Mouse (Mus musculus) MEL (cell line): ENCODE measurements around the gene Tmem184b.

Experiments used
- CTCF ChIP-seq, 3 experiments: IDR thresholded peaks in 2 of 3; conservative IDR thresholded peaks in 1 of 3; 2 replicates each; pipeline ENCODE4 v1.5.1; 2011 to 2012; ENCODE audit warnings: low read length in 3 of 3, low read depth in 2 of 3, mild to moderate bottlenecking in 2 of 3, improper control_type of control experiment in 1 of 3, inconsistent platforms in 1 of 3, mixed read lengths in 1 of 3, moderate library complexity in 1 of 3; ENCODE audit not compliant: control insufficient read depth in 1 of 3, insufficient read depth in 1 of 3, poor library complexity in 1 of 3, severe bottlenecking in 1 of 3
- E2F4 ChIP-seq: IDR thresholded peaks from 2 replicates; pipeline ENCODE4 v1.6.1; 2011; ENCODE audit warnings: low read depth, low read length, improper control_type of control experiment, borderline replicate concordance
- GATA1 ChIP-seq: IDR thresholded peaks from 2 replicates; pipeline ENCODE4 v1.6.1; 2011; ENCODE audit warnings: low read depth, low read length, improper control_type of control experiment
- HCFC1 ChIP-seq: IDR thresholded peaks from 2 replicates; pipeline ENCODE4 v1.6.1; 2012; ENCODE audit warnings: low read depth, mild to moderate bottlenecking, inconsistent platforms, low read length, improper control_type of control experiment, moderate library complexity
- MAFK ChIP-seq: IDR thresholded peaks from 2 replicates; pipeline ENCODE4 v1.6.1; 2011; ENCODE audit warnings: low read depth, mild to moderate bottlenecking, low read length, improper control_type of control experiment, borderline replicate concordance
- TAL1 ChIP-seq: IDR thresholded peaks from 2 replicates; pipeline ENCODE4 v1.6.1; 2012; ENCODE audit warnings: mild to moderate bottlenecking, inconsistent platforms, low read length, moderate library complexity, mixed read lengths
- USF1 ChIP-seq: IDR thresholded peaks from 2 replicates; pipeline ENCODE4 v1.6.1; 2014; ENCODE audit warnings: low read depth, mild to moderate bottlenecking, inconsistent platforms, low read length, improper control_type of control experiment, moderate library complexity
- ZC3H11A ChIP-seq: IDR thresholded peaks from 2 replicates; pipeline ENCODE4 v1.6.1; 2012; ENCODE audit warnings: low read depth, mild to moderate bottlenecking, inconsistent platforms, low read length, improper control_type of control experiment
- ZNF384 ChIP-seq: IDR thresholded peaks from 2 replicates; pipeline ENCODE4 v1.6.1; 2012; ENCODE audit warnings: low read depth, mild to moderate bottlenecking, inconsistent platforms, low read length, improper control_type of control experiment

DNA sequence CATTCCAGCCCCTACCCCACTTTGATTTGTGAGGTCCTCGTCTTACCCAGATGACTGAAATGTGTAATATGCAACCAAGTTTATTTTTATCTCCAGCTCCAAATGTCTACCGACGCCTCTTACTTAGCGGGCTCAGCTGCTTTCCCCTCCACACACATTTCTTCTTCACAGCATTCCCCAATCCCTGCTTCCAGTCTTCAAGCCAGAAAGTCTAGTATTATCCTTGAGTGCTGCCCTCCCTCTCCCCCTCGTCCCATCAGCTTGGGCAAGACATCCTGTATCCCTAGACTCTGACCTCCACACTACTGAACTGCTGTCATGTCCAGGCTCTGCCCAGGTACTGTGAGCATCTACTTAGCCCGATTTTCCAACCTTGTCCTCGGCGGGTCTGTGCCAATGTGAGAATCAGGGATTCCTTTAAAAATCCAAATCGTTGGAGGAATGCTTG lies 418 bp upstream of the Tmem184b start:
- TF ChIP-seq E2F4 (no peak), CTCF (IDR thresholded peaks at IDR 0.05 in 2 of 3, conservative IDR thresholded peaks at IDR 0.05 in 1 of 3; ENCODE audit: control insufficient read depth in 1 of 3, insufficient read depth in 1 of 3, low read depth in 2 of 3, low read length in 3 of 3, poor library complexity in 1 of 3, severe bottlenecking in 1 of 3) (no peak), MAFK (no peak), ZNF384 (no peak), HCFC1 (no peak), GATA1 (no peak), TAL1 (no peak), ZC3H11A (no peak), USF1 (no peak)
